ENCODE assay signal across 7 mouse cellular contexts in the genomic region with DNA sequence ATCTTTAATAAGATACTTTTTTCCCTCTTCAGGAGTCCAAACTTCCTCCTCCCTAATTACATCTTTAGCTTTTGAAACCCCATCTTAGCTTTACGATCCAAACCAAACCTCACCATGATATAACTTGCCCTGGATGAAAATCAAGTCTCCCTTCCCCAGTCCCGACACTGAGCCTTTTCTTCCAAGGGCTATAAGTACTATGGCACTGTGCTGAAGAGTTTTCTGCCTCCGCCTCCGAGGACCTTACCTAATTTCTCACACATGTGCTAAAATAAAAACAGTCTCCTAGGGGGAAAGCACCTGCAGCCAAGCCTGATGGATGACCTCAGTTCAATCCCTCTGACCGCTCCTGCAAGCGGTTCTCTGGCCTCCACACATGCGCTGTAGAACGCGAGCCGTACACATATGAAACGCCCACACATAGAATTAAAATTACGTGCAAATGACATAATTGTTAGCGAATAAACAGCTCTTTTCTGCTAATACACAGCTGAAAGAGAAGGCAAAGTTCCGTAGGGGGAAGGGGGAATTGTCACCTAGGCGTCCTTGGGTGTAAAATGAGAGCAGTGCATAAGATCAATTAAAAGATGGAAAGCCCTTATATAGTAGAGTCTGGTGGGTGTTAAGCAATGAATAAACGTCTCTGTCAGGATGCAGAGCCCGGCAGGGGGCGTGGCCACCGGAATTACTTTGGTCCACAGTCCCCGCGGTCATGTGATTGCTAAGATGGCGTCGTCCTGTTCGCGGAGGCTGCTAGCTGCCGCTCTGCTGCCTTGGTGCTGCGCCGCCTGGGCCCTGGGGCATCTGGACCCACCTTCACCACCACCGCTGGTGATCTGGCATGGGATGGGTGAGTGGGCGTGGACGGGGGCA. TPM values are rescaled to one million over a fixed set of nuclear protein-coding genes. Genes with fewer than 3 reads are reported as not detected.
DNase-seq lines count a peak whose midpoint lies in the region; ATAC-seq and TF ChIP-seq lines count a peak whose summit lies in the region.

Gene Ppt1, plus strand, starts transcription at position 713 of the 873 bp plus-strand sequence.

- H3K9me3 ChIP-seq in intestine, postnatal 0 days (ENCODE audit: control insufficient read depth), result no peaks in the 10 kb centered on the region
- H3K9me3 ChIP-seq in midbrain, embryonic 12.5 days, result no peaks in the 10 kb centered on the region

- intact Hi-C loops in left cerebral cortex, postnatal 4 days (cut with DNase I), result no loop called here

- WGBS in intestine, postnatal 0 days, result 4% methylated on average over 31 of the region's 31 CpGs
- WGBS in midbrain, embryonic 12.5 days, result 7% methylated on average over 31 of the region's 31 CpGs
- 3% methylated on average over 31 of the region's 31 CpGs for WGBS in small intestine, adult 2 months

- no peaks in the 10 kb centered on the region for H3K36me3 ChIP-seq in intestine, postnatal 0 days (ENCODE audit: control insufficient read depth, insufficient read depth)
- H3K36me3 ChIP-seq in midbrain, embryonic 12.5 days, result 0 out of 2 replicates have a peak, but pooled peaks cover 2% of the 10 kb centered on the region
- H3K36me3 ChIP-seq in small intestine, adult 2 months (ENCODE audit: control insufficient read depth, insufficient read depth, low read length), result no peaks in the 10 kb centered on the region

- TF ChIP-seq POLR2A in small intestine, adult 2 months (IDR thresholded peaks at IDR 0.05; ENCODE audit: low read depth, low read length), result peak; percentile 57

- peak within 1 kb of the TSS; percentile 87 for H3K4me2 ChIP-seq in intestine, postnatal 0 days (replicated peaks; ENCODE audit: low read depth)
- peak within 1 kb of the TSS; percentile 86 for H3K4me2 ChIP-seq in midbrain, embryonic 12.5 days (replicated peaks)

- peak; percentile 56 for TF ChIP-seq CTCF in intestine, postnatal 0 days (IDR thresholded peaks at IDR 0.05; ENCODE audit: low read depth)
- TF ChIP-seq CTCF in small intestine, adult 2 months (IDR thresholded peaks at IDR 0.05; ENCODE audit: extremely low read depth, insufficient read length, insufficient replicate concordance, low read depth, low read length), result no peak

- H3K4me1 ChIP-seq in intestine, postnatal 0 days (replicated peaks; ENCODE audit: control insufficient read depth, insufficient read depth, low read length), result 0 out of 2 replicates have a peak, but pooled peaks cover 6% of the 10 kb centered on the region
- peaks cover 47% of the 10 kb centered on the region for H3K4me1 ChIP-seq in midbrain, embryonic 12.5 days
- H3K4me1 ChIP-seq in small intestine, adult 2 months (ENCODE audit: control insufficient read depth, insufficient read depth, insufficient read length, low read length), result peaks cover 2% of the 10 kb centered on the region; the same call in 1 of the 2 replicates

- H3K9ac ChIP-seq in intestine, postnatal 0 days (ENCODE audit: low read depth, low read length), result peak within 1 kb of the TSS; percentile 70
- H3K9ac ChIP-seq in midbrain, embryonic 12.5 days (replicated peaks), result peak within 1 kb of the TSS; percentile 80

- DNase-seq in adrenal gland, adult 8-10 months, result peak; percentile 75
- peak; percentile 83 for DNase-seq in embryo, embryonic 9.5 days (ENCODE audit: extremely low spot score)
- no peak for DNase-seq in gonadal fat pad, adult 2 months (ENCODE audit: low read depth)
- peak; percentile 95 for DNase-seq in left cerebral cortex, postnatal 4 days

- peak within 1 kb of the TSS; percentile 85 for H3K4me3 ChIP-seq in intestine, postnatal 0 days (ENCODE audit: low read depth, low read length)
- peak within 1 kb of the TSS; percentile 83 for H3K4me3 ChIP-seq in midbrain, embryonic 12.5 days
- H3K4me3 ChIP-seq in small intestine, adult 2 months (ENCODE audit: low read depth, low read length), result peak within 1 kb of the TSS; percentile 98

- ATAC-seq in intestine, postnatal 0 days, result peak; percentile 87
- peak; percentile 87 for ATAC-seq in midbrain, embryonic 12.5 days (ENCODE audit: low FRiP score, low read depth)

- no peaks in the 10 kb centered on the region for H3K27me3 ChIP-seq in intestine, postnatal 0 days (replicated peaks; ENCODE audit: control insufficient read depth, insufficient read depth, low read length)
- H3K27me3 ChIP-seq in midbrain, embryonic 12.5 days, result no peaks in the 10 kb centered on the region
- H3K27me3 ChIP-seq in small intestine, adult 2 months (ENCODE audit: control insufficient read depth, insufficient read depth, low read length), result no peaks in the 10 kb centered on the region

- H3K27ac ChIP-seq in intestine, postnatal 0 days (ENCODE audit: low read depth, low read length), result peak within 1 kb of the TSS; percentile 61; the same call in 1 of the 2 replicates
- H3K27ac ChIP-seq in midbrain, embryonic 12.5 days (replicated peaks), result peak within 1 kb of the TSS; percentile 81
- no peak within 1 kb of the TSS for H3K27ac ChIP-seq in small intestine, adult 2 months (ENCODE audit: insufficient read depth, low read depth, low read length)

RNA-seq across cellular contexts. Expression of gene Ppt1, which starts in this region (rescaled TPM):
- total RNA-seq in adrenal gland, adult 8-10 months (2022), result 100 to 1,000 TPM in 2 of 4 experiments, 10 to 100 TPM in 2; 71.3 to 138 (median 106) TPM
- 56.1 and 67.0 TPM in 2 replicates for polyA plus RNA-seq in gonadal fat pad, adult 2 months (2012; rRNA removed)
- polyA plus RNA-seq in intestine, postnatal 0 days (2015; fragmentation: Nextera tagmentation; extraction: Ambion mirVana), result 54.6 and 54.9 TPM in 2 replicates
- total RNA-seq in left cerebral cortex, postnatal 4 days (2021), result 10 to 100 TPM; 48.2 to 52.9 TPM
- 67.4 and 72.8 TPM in 2 replicates for polyA plus RNA-seq in midbrain, embryonic 12.5 days (2016; fragmentation: Nextera tagmentation; extraction: Ambion mirVana)
- 6.9 and 10.1 TPM in 2 replicates for polyA plus RNA-seq in small intestine, adult 2 months (2012; rRNA removed)
